Comparison of ENCODE assay signal across 29 mouse cellular contexts in genomic region chr11:98547308-98547693, GRCm38 (mm10). TPM values are rescaled to one million over a fixed set of nuclear protein-coding genes. Genes with fewer than 3 reads are reported as not detected.
A peak's percentile ranks its signal among the peaks of the same experiment; 100 is the strongest.
DNase-seq lines count a peak whose midpoint lies in the region; ATAC-seq and TF ChIP-seq lines count a peak whose summit lies in the region.
"Had no signal": no experiment of that assay in that cellular context is flagged by ENCODE, and none has a peak within 500 bp of the region (broad histone marks: within the 10 kb centered on the region; RNA-seq: fewer than 3 reads in every experiment).

No protein-coding gene starts in this region.

- no peak for ATAC-seq in liver, postnatal 0 days
- ATAC-seq in liver, embryonic 12.5 days, result no peak
- no peak for ATAC-seq in forebrain, embryonic 13.5 days
- ATAC-seq: activated CD4-positive, CD25-positive, alpha-beta regulatory T cell, adult 4 months; forebrain, embryonic 15.5 days; forebrain, postnatal 0 days; Patski had no signal

- DNase-seq in liver, postnatal 0 days, result no peak
- DNase-seq in B cell, adult 2 months, result peak; percentile 48 to 51
- no peak for DNase-seq in testis, postnatal 10 days (ENCODE audit: low spot score)
- DNase-seq: adrenal gland, adult 8-10 months; adrenal gland, postnatal 14 days; adrenal gland, postnatal 36 days; cerebellum, adult 11 months; cerebellum, adult 18-20 months; cerebellum, adult 8-10 months; cerebellum, adult 9-11 months; cerebellum, postnatal 14 days; cerebellum, postnatal 36 days; embryo, embryonic 11 days; forebrain, postnatal 0 days had no signal

- no peak overlapping the region for H3K4me2 ChIP-seq in liver, postnatal 0 days (ENCODE audit: low read depth, low read length)
- H3K4me2 ChIP-seq in liver, embryonic 12.5 days, result no peak overlapping the region
- no peak overlapping the region for H3K4me2 ChIP-seq in forebrain, embryonic 13.5 days
- H3K4me2 ChIP-seq: embryonic facial prominence, embryonic 13.5 days; embryonic facial prominence, embryonic 15.5 days; forebrain, embryonic 12.5 days; forebrain, embryonic 15.5 days had no signal

- no peak for TF ChIP-seq POLR2A in bone marrow, adult 2 months (IDR thresholded peaks at IDR 0.05; ENCODE audit: borderline replicate concordance, control insufficient read depth, low read depth, low read length)

- H3K4me3 ChIP-seq in liver, postnatal 0 days (ENCODE audit: low read depth, low read length), result no peak overlapping the region
- no peak overlapping the region for H3K4me3 ChIP-seq in liver, embryonic 12.5 days
- H3K4me3 ChIP-seq in bone marrow, adult 2 months (replicated peaks; ENCODE audit: control insufficient read depth, low read depth, low read length), result no peak overlapping the region
- H3K4me3 ChIP-seq in forebrain, embryonic 13.5 days, result no peak overlapping the region
- H3K4me3 ChIP-seq: embryonic facial prominence, embryonic 13.5 days; embryonic facial prominence, embryonic 15.5 days; erythroblast, embryonic 14.5 days; forebrain, embryonic 10.5 days; forebrain, embryonic 12.5 days; forebrain, embryonic 15.5 days had no signal

- TF ChIP-seq EP300 in liver, postnatal 0 days (IDR thresholded peaks at IDR 0.05; ENCODE audit: low read depth), result no peak

- H3K4me1 ChIP-seq in liver, postnatal 0 days (ENCODE audit: insufficient read depth), result peaks cover 19% of the 10 kb centered on the region
- H3K4me1 ChIP-seq in liver, embryonic 12.5 days, result peaks cover 29% of the 10 kb centered on the region
- peaks cover 2% of the 10 kb centered on the region; the same call in 1 of the 2 replicates for H3K4me1 ChIP-seq in bone marrow, adult 2 months (ENCODE audit: control insufficient read depth, insufficient read depth, low read length)
- H3K4me1 ChIP-seq in forebrain, embryonic 13.5 days, result peaks cover 15% of the 10 kb centered on the region

- peaks cover 66% of the 10 kb centered on the region for H3K27me3 ChIP-seq in liver, postnatal 0 days (ENCODE audit: insufficient read depth, low read length)
- peaks cover 80% of the 10 kb centered on the region for H3K27me3 ChIP-seq in liver, embryonic 12.5 days (replicated peaks)
- H3K27me3 ChIP-seq in forebrain, embryonic 13.5 days, result peaks cover 77% of the 10 kb centered on the region

- H3K36me3 ChIP-seq in liver, postnatal 0 days (replicated peaks; ENCODE audit: insufficient read depth, low read length), result no peaks in the 10 kb centered on the region
- no peaks in the 10 kb centered on the region for H3K36me3 ChIP-seq in liver, embryonic 12.5 days
- no peaks in the 10 kb centered on the region for H3K36me3 ChIP-seq in forebrain, embryonic 13.5 days (ENCODE audit: poor library complexity, severe bottlenecking)
- H3K36me3 ChIP-seq: embryonic facial prominence, embryonic 13.5 days; embryonic facial prominence, embryonic 15.5 days; forebrain, embryonic 10.5 days; forebrain, embryonic 12.5 days; forebrain, embryonic 15.5 days; G1E had no signal

- H3K9ac ChIP-seq in liver, postnatal 0 days (replicated peaks), result no peak overlapping the region
- H3K9ac ChIP-seq in liver, embryonic 12.5 days, result no peak overlapping the region
- no peak overlapping the region for H3K9ac ChIP-seq in forebrain, embryonic 13.5 days
- H3K9ac ChIP-seq: embryonic facial prominence, embryonic 13.5 days; embryonic facial prominence, embryonic 15.5 days; forebrain, embryonic 12.5 days; forebrain, embryonic 15.5 days; forebrain, postnatal 0 days had no signal

- 0 out of 2 replicates have a peak overlapping the region, but pooled peaks have one; percentile 18 for H3K27ac ChIP-seq in liver, postnatal 0 days (ENCODE audit: low read depth)
- no peak overlapping the region for H3K27ac ChIP-seq in liver, embryonic 12.5 days
- H3K27ac ChIP-seq in bone marrow, adult 2 months (ENCODE audit: control insufficient read depth, insufficient read depth, low read depth, low read length, poor library complexity), result peak overlapping the region; percentile 81; the same call in 1 of the 2 replicates
- no peak overlapping the region for H3K27ac ChIP-seq in forebrain, embryonic 13.5 days
- H3K27ac ChIP-seq: embryonic facial prominence, embryonic 13.5 days; embryonic facial prominence, embryonic 15.5 days; forebrain, embryonic 10.5 days; forebrain, embryonic 12.5 days; forebrain, embryonic 15.5 days had no signal

- WGBS in liver, postnatal 0 days (ENCODE audit: insufficient replicate concordance), result 33% methylated on average over 3 of the region's 3 CpGs
- 40% methylated on average over 3 of the region's 3 CpGs for WGBS in liver, embryonic 12.5 days (ENCODE audit: insufficient replicate concordance)
- WGBS in bone marrow, adult 2 months, result 17% methylated on average over 3 of the region's 3 CpGs
- 69% methylated on average over 3 of the region's 3 CpGs for WGBS in forebrain, embryonic 13.5 days

- no peak for TF ChIP-seq CTCF in liver, postnatal 0 days (IDR thresholded peaks at IDR 0.05; ENCODE audit: low read depth)
- TF ChIP-seq CTCF in bone marrow, adult 2 months (IDR thresholded peaks at IDR 0.05; ENCODE audit: control insufficient read depth, insufficient read depth, low read length), result no peak

- no peaks in the 10 kb centered on the region for H3K9me3 ChIP-seq in liver, postnatal 0 days (ENCODE audit: low read length)
- H3K9me3 ChIP-seq in liver, embryonic 12.5 days (replicated peaks), result no peaks in the 10 kb centered on the region
- H3K9me3 ChIP-seq in forebrain, embryonic 13.5 days (replicated peaks), result no peaks in the 10 kb centered on the region
- H3K9me3 ChIP-seq: embryonic facial prominence, embryonic 13.5 days; embryonic facial prominence, embryonic 15.5 days; forebrain, embryonic 10.5 days; forebrain, embryonic 12.5 days; forebrain, embryonic 15.5 days had no signal

RNA-seq across cellular contexts. Expression of gene Ikzf3, which starts 1.5 kb away (rescaled TPM):
- 1.2 and 1.3 TPM in 2 replicates for polyA plus RNA-seq in liver, postnatal 0 days (2015; fragmentation: Nextera tagmentation; extraction: Ambion mirVana)
- polyA plus RNA-seq in liver, embryonic 12.5 days (2016; fragmentation: Nextera tagmentation; extraction: Ambion mirVana), result 0.07 and 0.12 TPM in 2 replicates
- 13.3 and 41.7 TPM in 2 replicates for polyA plus RNA-seq in bone marrow, adult 2 months (2011; ENCODE audit: insufficient read depth, insufficient read length, low replicate concordance, missing spikeins)
- polyA plus RNA-seq in forebrain, embryonic 13.5 days (2015; fragmentation: Nextera tagmentation; extraction: Ambion mirVana), result not detected in 2 replicates
- polyA plus RNA-seq: C2C12; erythroblast, embryonic 14.5 days; Patski had no signal

RNA-seq across cellular contexts. Expression of gene Zpbp2, which starts 3.6 kb away (rescaled TPM):
- polyA plus RNA-seq in liver, postnatal 0 days (2015; fragmentation: Nextera tagmentation; extraction: Ambion mirVana), result 0.65 and 1.1 TPM in 2 replicates
- polyA plus RNA-seq in liver, embryonic 12.5 days (2016; fragmentation: Nextera tagmentation; extraction: Ambion mirVana), result 0.46 and 0.55 TPM in 2 replicates
- 2.2 and 6.5 TPM in 2 replicates for polyA plus RNA-seq in bone marrow, adult 2 months (2011; ENCODE audit: insufficient read depth, insufficient read length, low replicate concordance, missing spikeins)
- not detected in 2 replicates for polyA plus RNA-seq in forebrain, embryonic 13.5 days (2015; fragmentation: Nextera tagmentation; extraction: Ambion mirVana)
- polyA plus RNA-seq: C2C12; embryonic facial prominence, embryonic 13.5 days; forebrain, embryonic 12.5 days; forebrain, postnatal 0 days had no signal

RNA-seq across cellular contexts. Expression of gene Ormdl3, which starts 39.9 kb away (rescaled TPM):
- polyA plus RNA-seq in liver, postnatal 0 days (2015; fragmentation: Nextera tagmentation; extraction: Ambion mirVana), result 39.3 and 42.0 TPM in 2 replicates
- 44.2 and 44.3 TPM in 2 replicates for polyA plus RNA-seq in liver, embryonic 12.5 days (2016; fragmentation: Nextera tagmentation; extraction: Ambion mirVana)
- polyA plus RNA-seq in bone marrow, adult 2 months (2011; ENCODE audit: insufficient read depth, insufficient read length, low replicate concordance, missing spikeins), result 41.1 and 41.2 TPM in 2 replicates
- polyA plus RNA-seq in forebrain, embryonic 13.5 days (2015; fragmentation: Nextera tagmentation; extraction: Ambion mirVana), result 77.3 and 88.0 TPM in 2 replicates

RNA-seq across cellular contexts. Expression of gene Lrrc3c, which starts 50.8 kb away (rescaled TPM):
- not detected in 2 replicates for polyA plus RNA-seq in liver, postnatal 0 days (2015; fragmentation: Nextera tagmentation; extraction: Ambion mirVana)
- polyA plus RNA-seq in liver, embryonic 12.5 days (2016; fragmentation: Nextera tagmentation; extraction: Ambion mirVana), result not detected in 2 replicates
- not detected in 2 replicates for polyA plus RNA-seq in bone marrow, adult 2 months (2011; ENCODE audit: insufficient read depth, insufficient read length, low replicate concordance, missing spikeins)
- not detected in 2 replicates for polyA plus RNA-seq in forebrain, embryonic 13.5 days (2015; fragmentation: Nextera tagmentation; extraction: Ambion mirVana)
- polyA plus RNA-seq: activated CD4-positive, CD25-positive, alpha-beta regulatory T cell, adult 4 months; brain, embryonic 14.5 days; C2C12; embryonic facial prominence, embryonic 11.5 days; embryonic facial prominence, embryonic 13.5 days; embryonic facial prominence, embryonic 15.5 days; erythroblast, embryonic 14.5 days; forebrain, embryonic 10.5 days; forebrain, embryonic 12.5 days; forebrain, embryonic 15.5 days; forebrain, postnatal 0 days; G1E; Patski had no signal

Comparison
In these comparisons a context has a peak if more than half of its experiments do, and no peak if none do; other contexts are left out.
1. H3K27ac ChIP-seq: peak in liver, postnatal 0 days (single experiment) and bone marrow, adult 2 months (single experiment); none in liver, embryonic 12.5 days (single experiment) and forebrain, embryonic 13.5 days (single experiment).
2. DNase-seq: peak in B cell, adult 2 months (2 of 2); none in liver, postnatal 0 days (single experiment) and testis, postnatal 10 days (single experiment).